Mouse (Mus musculus) hindbrain, embryonic 16.5 days (tissue): ENCODE results near the gene Gnas. TPM values are rescaled to one million over a fixed set of nuclear protein-coding genes. Genes with fewer than 3 reads are reported as not detected.

Experiments used
- ATAC-seq: fragments of 200-750 bp; cut with Nextera tagmentation; 2 replicates; pipeline ENCODE4 v1.8.0; 2017; ENCODE audit warnings: moderate TSS enrichment, moderate library complexity
- H3K27ac ChIP-seq: fragments of 300-500 bp; sonication (generic); 2 replicates; pipeline ENCODE4 v1.5.1; 2014; ENCODE audit warnings: low read depth, mild to moderate bottlenecking, control low read depth, low read length, moderate library complexity
- H3K27me3 ChIP-seq: fragments of 300-500 bp; sonication (generic); replicated peaks from 2 replicates; pipeline ENCODE4 v1.6.1; 2014; ENCODE audit warnings: low read length; ENCODE audit not compliant: control insufficient read depth, insufficient read depth
- H3K36me3 ChIP-seq: fragments of 300-500 bp; sonication (generic); 2 replicates; pipeline ENCODE4 v1.6.1; 2014; ENCODE audit warnings: mild to moderate bottlenecking, low read length, moderate library complexity, mixed read lengths; ENCODE audit not compliant: control insufficient read depth, insufficient read depth
- H3K4me1 ChIP-seq: fragments of 300-500 bp; sonication (generic); 2 replicates; pipeline ENCODE4 v1.6.1; 2014; ENCODE audit warnings: low read depth, low read length; ENCODE audit not compliant: control insufficient read depth, insufficient read depth
- H3K4me2 ChIP-seq: fragments of 300-500 bp; sonication (generic); 2 replicates; pipeline ENCODE4 v1.6.1; 2014; ENCODE audit warnings: mild to moderate bottlenecking, low read length, control low read depth, moderate library complexity
- H3K4me3 ChIP-seq: fragments of 300-500 bp; sonication (generic); 2 replicates; pipeline ENCODE4 v1.5.1; 2014; ENCODE audit warnings: mild to moderate bottlenecking, low read length, control low read depth, moderate library complexity
- H3K9ac ChIP-seq: fragments of 300-500 bp; sonication (generic); 2 replicates; pipeline ENCODE4 v1.6.1; 2014; ENCODE audit warnings: low read depth, mild to moderate bottlenecking, control low read depth, low read length, moderate library complexity
- H3K9me3 ChIP-seq: fragments of 300-500 bp; sonication (generic); 2 replicates; pipeline ENCODE4 v1.6.1; 2014; ENCODE audit warnings: mild to moderate bottlenecking, low read length, moderate library complexity; ENCODE audit not compliant: control insufficient read depth
- WGBS: fragments of 180-500 bp; shearing (Covaris S2); extraction: QIAGEN DNeasy Blood & Tissue Kit; methylation state at CpG from one replicate; pipeline ENCODE4 v1.1.7; 2014; 5-methylcytosine and 5-hydroxymethylcytosine counted together
- microRNA counts: library from miRNA; unstranded; fragments of <30 nt; microRNA quantifications from one replicate; lab custom pipeline; 2016
- microRNA-seq: library from miRNA; unstranded; fragments of <30 nt; microRNA quantifications from one replicate; pipeline ENCODE4, GENCODE M21; 2017
- polyA plus RNA-seq: library from polyadenylated mRNA; unstranded; fragments of >200 nt; fragmentation: Nextera tagmentation; extraction: Ambion mirVana; gene quantifications from 2 replicates; pipeline ENCODE4 v1.2.1, GENCODE M21; 2015

The Gnas gene
- polyA plus RNA-seq, 1 experiment from 2014 or later: 1,030 TPM

DNA sequence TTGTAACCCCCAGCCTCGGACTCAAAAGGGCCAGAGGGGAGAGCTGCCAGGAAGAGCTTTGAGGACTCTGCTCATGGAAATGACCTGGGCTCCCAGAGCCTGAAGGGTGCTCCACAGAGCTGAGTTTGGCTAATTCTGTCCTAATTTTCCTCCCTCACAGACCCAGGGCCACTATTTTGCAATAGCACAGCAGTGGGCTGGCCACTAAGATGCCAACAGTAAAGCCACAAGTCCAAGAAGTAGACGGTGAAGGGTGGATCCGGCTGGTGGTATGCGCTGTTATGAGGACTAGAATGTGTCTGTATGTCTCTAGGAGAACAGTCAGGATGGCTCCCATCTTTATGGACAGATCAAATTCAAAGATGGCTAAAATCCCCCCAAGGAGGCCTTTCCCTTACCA, 74.4 kb downstream of the Gnas start:
- H3K9me3 ChIP-seq: no peaks in the 10 kb centered on the region
- no peaks in the 10 kb centered on the region for H3K36me3 ChIP-seq
- H3K4me1 ChIP-seq: no peaks in the 10 kb centered on the region
- no peak overlapping the region for H3K4me3 ChIP-seq
- ATAC-seq: no peak
- no peaks in the 10 kb centered on the region for H3K27me3 ChIP-seq
- H3K27ac ChIP-seq: no peak overlapping the region
- no peak overlapping the region for H3K9ac ChIP-seq
- H3K4me2 ChIP-seq: no peak overlapping the region
- 92% methylated on average over 4 of the region's 4 CpGs for WGBS

DNA sequence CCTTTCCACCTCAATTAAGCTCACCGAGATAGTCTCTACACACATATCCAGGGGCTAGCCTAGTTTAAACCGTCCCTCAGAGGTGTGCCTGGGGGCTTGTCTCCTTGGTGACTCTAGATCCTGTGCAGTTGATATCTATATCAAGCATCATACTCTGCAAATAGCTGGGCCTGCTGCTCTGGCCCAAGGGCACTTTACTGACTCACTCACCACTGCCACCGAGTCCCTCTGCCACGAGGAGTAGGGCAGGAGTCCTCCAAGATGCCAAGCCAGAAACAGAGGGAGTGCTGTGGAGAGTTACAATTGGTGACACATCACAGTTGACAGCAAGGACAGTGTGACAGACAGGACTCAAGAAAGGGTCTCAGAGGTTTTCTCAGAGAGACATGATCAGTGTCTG, 75.5 kb downstream of the Gnas start:
- Histone ChIP-seq H3K4me2 (no peak overlapping the region), H3K36me3 (no peaks in the 10 kb centered on the region), H3K9me3 (no peaks in the 10 kb centered on the region), H3K4me3 (no peak overlapping the region), H3K9ac (no peak overlapping the region), H3K27me3 (no peaks in the 10 kb centered on the region), H3K4me1 (no peaks in the 10 kb centered on the region), H3K27ac (no peak overlapping the region)
- no peak for ATAC-seq
- WGBS: 88% methylated on average over 4 of the region's 4 CpGs

DNA sequence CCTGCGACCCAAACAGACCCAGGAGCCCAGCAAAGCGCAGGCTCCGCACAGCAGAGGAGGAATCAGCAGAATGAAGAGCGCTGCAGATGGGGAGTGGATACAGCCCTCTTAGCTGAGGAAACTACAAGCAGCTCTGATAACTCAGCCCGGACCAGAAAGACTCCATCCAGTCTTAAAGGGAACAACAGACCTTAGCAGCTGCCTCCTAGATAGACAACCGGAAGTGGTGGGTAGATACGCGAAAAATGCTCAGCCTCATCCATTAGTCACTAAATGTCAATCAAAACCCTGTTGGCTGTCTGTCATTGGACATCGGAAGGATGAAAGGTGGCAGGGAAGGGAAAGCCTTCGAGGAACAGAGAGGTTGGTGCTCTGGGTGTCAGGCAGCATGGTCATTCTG, 82.5 kb downstream of the Gnas start:
- Histone ChIP-seq H3K4me1 (no peaks in the 10 kb centered on the region), H3K27me3 (no peaks in the 10 kb centered on the region), H3K4me3 (no peak overlapping the region), H3K9me3 (no peaks in the 10 kb centered on the region), H3K9ac (no peak overlapping the region), H3K27ac (no peak overlapping the region), H3K4me2 (no peak overlapping the region), H3K36me3 (no peaks in the 10 kb centered on the region)
- WGBS: 89% methylated on average over 10 of the region's 10 CpGs
- ATAC-seq: no peak

DNA sequence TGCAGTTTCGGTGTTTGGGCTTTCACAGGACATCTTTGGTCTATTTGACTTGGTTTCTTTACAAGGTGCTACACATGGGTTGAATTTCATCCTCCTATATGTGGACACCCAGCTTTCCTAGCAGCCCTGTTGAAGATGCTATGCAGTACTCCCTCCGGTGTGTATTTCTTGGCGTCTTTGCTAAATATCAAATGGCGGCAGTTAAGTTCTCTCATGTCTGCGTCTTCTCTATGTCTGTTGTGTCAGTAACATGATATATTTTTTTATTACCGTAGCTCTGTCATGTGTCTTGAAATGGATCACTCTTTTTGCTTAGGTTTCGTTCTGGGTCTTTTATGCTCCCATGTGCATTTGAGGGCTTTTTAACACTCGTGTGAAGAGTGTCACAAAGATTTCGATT, 96.9 kb downstream of the Gnas start:
- Histone ChIP-seq H3K27me3 (no peaks in the 10 kb centered on the region), H3K36me3 (no peaks in the 10 kb centered on the region), H3K4me3 (no peak overlapping the region), H3K4me1 (no peaks in the 10 kb centered on the region), H3K4me2 (no peak overlapping the region), H3K9me3 (no peaks in the 10 kb centered on the region), H3K9ac (no peak overlapping the region), H3K27ac (no peak overlapping the region)
- WGBS: 88% methylated on average over 9 of the region's 9 CpGs
- no peak for ATAC-seq

DNA sequence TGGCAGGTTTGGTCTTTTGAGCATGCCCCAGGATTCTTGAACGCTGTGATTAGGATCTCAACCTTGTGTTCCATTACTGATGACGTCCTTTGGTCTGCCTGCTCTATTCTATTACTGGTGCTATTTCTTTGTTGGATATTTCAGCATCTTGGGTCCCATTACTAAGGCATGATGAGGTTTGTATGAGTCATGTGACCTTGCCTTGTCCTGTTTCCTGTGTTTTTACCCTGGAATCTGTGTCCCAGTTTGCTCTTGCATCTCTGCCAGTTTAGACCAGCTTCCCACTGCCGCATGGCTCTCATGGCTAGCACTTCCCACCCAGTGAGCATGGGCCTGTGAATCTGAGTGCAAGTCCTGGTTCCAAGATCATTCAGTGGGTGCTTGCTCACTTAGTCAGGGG, 107.8 kb downstream of the Gnas start:
- 90% methylated on average over 3 of the region's 3 CpGs for WGBS
- H3K27ac ChIP-seq: no peak overlapping the region
- no peaks in the 10 kb centered on the region for H3K36me3 ChIP-seq
- H3K4me1 ChIP-seq: no peaks in the 10 kb centered on the region
- no peak for ATAC-seq
- no peak overlapping the region for H3K4me3 ChIP-seq
- H3K9me3 ChIP-seq: peaks cover 2% of the 10 kb centered on the region
- H3K9ac ChIP-seq: no peak overlapping the region
- no peaks in the 10 kb centered on the region for H3K27me3 ChIP-seq
- no peak overlapping the region for H3K4me2 ChIP-seq

DNA sequence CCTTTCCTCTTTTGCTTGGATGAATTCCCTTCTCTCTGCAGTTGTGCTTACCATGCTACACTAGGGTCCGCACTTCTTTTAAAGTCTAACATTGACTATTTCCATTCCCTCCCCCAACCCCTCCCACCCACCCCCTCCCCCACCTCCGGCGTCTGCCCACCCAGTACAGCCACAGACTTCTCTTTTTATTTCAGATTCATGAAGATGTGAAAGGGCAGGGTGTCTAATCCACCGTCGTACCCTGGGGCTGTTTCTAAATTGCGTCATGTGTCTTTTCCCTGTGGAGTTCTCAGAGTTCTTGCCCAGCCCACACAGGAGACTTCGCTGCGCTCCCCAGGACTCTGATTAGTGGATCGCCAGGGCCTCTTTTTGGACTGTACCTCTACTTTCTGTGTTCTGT, 108.4 kb downstream of the Gnas start:
- 54% methylated on average over 9 of the region's 9 CpGs for WGBS
- Histone ChIP-seq H3K4me3 (no peak overlapping the region), H3K36me3 (no peaks in the 10 kb centered on the region), H3K27me3 (no peaks in the 10 kb centered on the region), H3K9me3 (peaks cover 2% of the 10 kb centered on the region), H3K4me1 (no peaks in the 10 kb centered on the region), H3K4me2 (no peak overlapping the region), H3K9ac (no peak overlapping the region), H3K27ac (no peak overlapping the region)
- no peak for ATAC-seq

DNA sequence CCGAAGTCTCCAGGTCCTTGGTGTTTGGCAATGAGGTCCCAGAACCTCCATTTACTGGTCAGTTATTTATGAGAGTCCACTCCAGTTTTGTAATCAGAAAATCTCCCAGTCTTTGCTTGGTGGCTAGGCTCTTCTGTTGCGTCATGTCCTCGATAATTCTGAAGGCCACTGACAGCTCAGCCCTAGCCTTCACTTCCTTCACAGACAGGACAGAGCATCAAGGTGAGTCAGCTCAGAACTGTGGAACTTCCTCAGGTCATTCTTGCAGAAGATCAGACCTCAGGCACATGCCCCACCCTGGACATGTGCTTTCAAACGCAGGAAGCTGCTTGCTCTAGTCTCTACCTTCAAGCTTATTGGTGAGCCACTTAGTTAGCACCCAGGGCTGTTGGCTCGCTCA, 109.3 kb downstream of the Gnas start:
- ATAC-seq: no peak
- Histone ChIP-seq H3K4me2 (no peak overlapping the region), H3K9ac (no peak overlapping the region), H3K36me3 (no peaks in the 10 kb centered on the region), H3K4me1 (no peaks in the 10 kb centered on the region), H3K27ac (no peak overlapping the region), H3K27me3 (no peaks in the 10 kb centered on the region), H3K4me3 (no peak overlapping the region), H3K9me3 (peaks cover 2% of the 10 kb centered on the region)
- 86% methylated on average over 5 of the region's 5 CpGs for WGBS

MicroRNA genes within 50 kb of the gene (microRNA counts, 519-probe panel; counts per million panel counts)
- microRNA mmu-miR-296-3p (lab: Ali Mortazavi, UCI) (not detected), microRNA mmu-miR-296-5p (lab: Ali Mortazavi, UCI) (3,047 counts per million, percentile 81 among the panel's probes with 10 or more counts), microRNA mmu-miR-298 (lab: Ali Mortazavi, UCI) (1,806 counts per million, percentile 21 among the panel's probes with 10 or more counts)

Small RNA genes lying within 50 kb of the gene (microRNA-seq; reads per million reads assigned to microRNA genes)
- not detected for gene Gm27591
- 3,206 reads per million, percentile 86 among the genes with 10 or more reads in this experiment for gene Mir296
- 3,230 reads per million, percentile 86 among the genes with 10 or more reads in this experiment for gene Mir298

Other genes with a start within 250 kb of the Gnas start
- 11.2 and 12.1 TPM in 2 replicates for gene Stx16, start 208.0 kb upstream of the Gnas start, polyA plus RNA-seq
- 15.2 and 18.1 TPM in 2 replicates for gene Npepl1, start 174.0 kb upstream of the Gnas start, polyA plus RNA-seq
- 15.1 and 23.5 TPM in 2 replicates for gene Gm20721, start 62.4 kb downstream of the Gnas start, polyA plus RNA-seq
- gene Nelfcd, start 131.5 kb downstream of the Gnas start, polyA plus RNA-seq: 108 TPM in 2 replicates
- gene Ctsz, start 154.7 kb downstream of the Gnas start, polyA plus RNA-seq: 83.3 and 85.1 TPM in 2 replicates
- 0.43 and 0.51 TPM in 2 replicates for gene Tubb1, start 166.4 kb downstream of the Gnas start, polyA plus RNA-seq
- gene Atp5e, start 179.8 kb downstream of the Gnas start, polyA plus RNA-seq: 664 and 740 TPM in 2 replicates
- 109 and 114 TPM in 2 replicates for gene Prelid3b, start 188.8 kb downstream of the Gnas start, polyA plus RNA-seq